Mouse (Mus musculus): ENCODE data around the gene Dtx1.

GRCm38 (mm10) chr5:120631128-120631527 is 80.6 kb downstream of the Dtx1 start:
- TF ChIP-seq HCFC1 (IDR thresholded peaks at IDR 0.05; ENCODE audit: borderline replicate concordance, insufficient read depth, low read length) (no peak), CHD2 (IDR thresholded peaks at IDR 0.05; ENCODE audit: low read depth, low read length) (no peak), MAFK (IDR thresholded peaks at IDR 0.05; ENCODE audit: insufficient read depth, low read depth, low read length) (no peak)
